Mouse (Mus musculus): ENCODE measurements at regions not wholly inside any gene's neighbourhood (a gene's known extent, or its start where the extent isn't known, plus 50 kb on each side); places are given as distances from the start of the nearest gene placed in this dataset.

DNA sequence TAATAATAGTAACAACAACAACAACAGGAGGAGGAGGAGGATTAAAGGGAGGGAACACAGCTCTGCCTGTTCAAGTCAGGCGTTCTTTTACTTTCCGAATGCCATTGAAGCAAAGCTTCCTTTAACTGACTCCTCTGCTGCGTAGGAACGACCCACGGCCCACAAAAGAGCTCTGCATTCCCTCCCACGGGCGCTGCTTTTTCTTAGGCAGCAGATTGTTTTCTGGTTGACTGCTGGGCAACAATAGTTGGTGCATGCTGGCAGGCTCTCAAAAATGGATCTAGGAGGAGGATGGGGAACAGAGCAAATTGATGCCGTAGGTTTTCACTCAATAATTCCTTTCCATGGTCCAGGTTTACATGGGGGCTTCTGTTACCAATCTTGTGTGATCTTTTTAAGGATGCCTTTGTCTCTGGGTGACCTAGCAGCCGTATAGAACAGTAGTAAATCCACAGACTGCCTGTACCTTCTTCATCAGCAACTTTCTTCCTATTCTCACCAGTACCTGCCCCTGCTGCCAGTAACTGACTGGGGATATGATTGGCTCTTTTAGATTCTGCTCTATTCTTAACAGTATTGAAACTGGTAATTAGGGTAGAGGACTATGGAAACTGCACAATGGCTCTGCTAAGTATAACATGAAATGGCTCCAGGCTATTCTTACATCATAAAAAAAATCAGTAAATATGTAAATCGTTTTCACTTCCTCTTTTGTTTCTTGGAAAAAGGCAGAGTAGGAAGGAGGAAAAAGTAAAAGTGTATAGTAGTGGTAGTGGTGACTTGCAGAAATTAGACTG, 70.8 kb upstream of the Ctsc start:
- TF ChIP-seq CTCF (IDR thresholded peaks at IDR 0.05; ENCODE audit: extremely low read depth, insufficient read depth, low read length), result no peak
- no peak for TF ChIP-seq POLR2A (IDR thresholded peaks at IDR 0.05; ENCODE audit: extremely low read depth, insufficient read depth, low read length)

Data from cortical plate, adult 2 months (tissue).